Mouse (Mus musculus) neural tube, embryonic 11.5 days (tissue): Measurements from ENCODE around the gene Fam76a. TPM values are rescaled to one million over a fixed set of nuclear protein-coding genes. Genes with fewer than 3 reads are reported as not detected.
A peak's percentile ranks its signal among the peaks of the same experiment; 100 is the strongest.

Experiments used
- ATAC-seq: fragments of 200-750 bp; cut with Nextera tagmentation; 2 replicates; pipeline ENCODE4 v1.8.0; 2017; ENCODE audit warnings: moderate number of reproducible peaks, mild to moderate bottlenecking, moderate TSS enrichment, moderate library complexity; ENCODE audit not compliant: insufficient read depth, low FRiP score, low TSS enrichment
- DNase-seq: peaks from one replicate; pipeline ENCODE4 v3.0.0-alpha.2; 2015; ENCODE audit warnings: low spot score
- H3K27ac ChIP-seq: fragments of 300-500 bp; sonication (generic); 2 replicates; pipeline ENCODE4 v1.5.1; 2014; ENCODE audit warnings: low read depth, mild to moderate bottlenecking, low read length
- H3K27me3 ChIP-seq: fragments of 300-500 bp; sonication (generic); 2 replicates; pipeline ENCODE4 v1.6.1; 2014; ENCODE audit warnings: mild to moderate bottlenecking, low read length, mixed read lengths; ENCODE audit not compliant: control insufficient read depth, insufficient read depth
- H3K36me3 ChIP-seq: fragments of 300-500 bp; sonication (generic); 2 replicates; pipeline ENCODE4 v1.6.1; 2014; ENCODE audit warnings: mild to moderate bottlenecking, low read length, moderate library complexity, mixed read lengths; ENCODE audit not compliant: control insufficient read depth, insufficient read depth
- H3K4me1 ChIP-seq: fragments of 300-500 bp; sonication (generic); 2 replicates; pipeline ENCODE4 v1.6.1; 2014; ENCODE audit warnings: low read length, mixed read lengths; ENCODE audit not compliant: control insufficient read depth, insufficient read depth
- H3K4me2 ChIP-seq: fragments of 300-500 bp; sonication (generic); 2 replicates; pipeline ENCODE4 v1.6.1; 2014; ENCODE audit warnings: low read depth, mild to moderate bottlenecking, moderate library complexity
- H3K4me3 ChIP-seq: fragments of 300-500 bp; sonication (generic); 2 replicates; pipeline ENCODE4 v1.5.1; 2014; ENCODE audit warnings: low read depth, low read length
- H3K9ac ChIP-seq: fragments of 300-500 bp; sonication (generic); 2 replicates; pipeline ENCODE4 v1.6.1; 2014; ENCODE audit warnings: mild to moderate bottlenecking, low read length
- H3K9me3 ChIP-seq: fragments of 300-500 bp; sonication (generic); 2 replicates; pipeline ENCODE4 v1.6.1; 2016; ENCODE audit warnings: low read length; ENCODE audit not compliant: control insufficient read depth
- WGBS: fragments of 180-500 bp; shearing (Covaris S2); extraction: QIAGEN DNeasy Blood & Tissue Kit; methylation state at CpG from one replicate; pipeline ENCODE4 v1.1.7; 2014; 5-methylcytosine and 5-hydroxymethylcytosine counted together
- polyA plus RNA-seq: library from polyadenylated mRNA; unstranded; fragments of >200 nt; fragmentation: Nextera tagmentation; extraction: Ambion mirVana; gene quantifications from 2 replicates; pipeline ENCODE4 v1.2.1, GENCODE M21; 2014

Fam76a gene
- polyA plus RNA-seq, 1 experiment from 2014 or later, result 28.2 TPM

DNA sequence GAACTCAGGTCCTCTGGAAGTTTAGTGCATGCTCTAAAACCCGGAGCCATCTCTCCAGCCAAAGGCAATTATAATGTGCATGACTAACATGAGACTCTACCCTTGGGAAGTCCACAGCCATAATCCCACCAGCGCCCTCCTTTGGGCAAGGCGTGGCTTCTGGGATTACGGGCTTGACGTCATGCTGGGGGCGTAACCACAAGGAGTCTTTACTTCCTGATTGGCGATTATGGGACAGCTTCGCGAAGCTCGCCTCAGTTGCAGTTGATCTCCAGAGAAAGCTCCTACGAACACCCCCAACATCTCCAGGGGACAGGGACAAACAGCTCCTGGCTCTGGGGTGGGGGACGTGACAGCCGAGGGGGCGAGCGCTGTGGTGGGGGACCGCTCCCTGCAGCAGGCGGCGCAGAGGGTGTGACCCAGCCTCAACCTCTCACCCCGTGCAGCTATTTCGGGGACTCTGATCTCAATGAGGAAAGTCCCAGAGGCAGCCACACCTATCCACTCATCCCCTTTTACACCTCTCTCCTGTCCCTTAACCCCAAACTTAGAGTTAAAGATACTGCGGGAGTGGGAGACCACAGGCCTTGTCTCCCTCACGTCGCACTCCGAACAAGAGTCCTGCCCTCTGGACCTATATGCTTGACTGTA, 27.6 kb upstream of the Fam76a start:
- ATAC-seq (no peak), DNase-seq (peak; percentile 57)
- Histone ChIP-seq H3K27me3 (no peaks in the 10 kb centered on the region), H3K9me3 (no peaks in the 10 kb centered on the region), H3K4me1 (peaks cover 6% of the 10 kb centered on the region), H3K27ac (no peak overlapping the region), H3K4me2 (peak overlapping the region; percentile 32; the same call in 1 of the 2 replicates), H3K9ac (no peak overlapping the region), H3K36me3 (no peaks in the 10 kb centered on the region), H3K4me3 (no peak overlapping the region)
- WGBS, result 21% methylated on average over 24 of the region's 24 CpGs

DNA sequence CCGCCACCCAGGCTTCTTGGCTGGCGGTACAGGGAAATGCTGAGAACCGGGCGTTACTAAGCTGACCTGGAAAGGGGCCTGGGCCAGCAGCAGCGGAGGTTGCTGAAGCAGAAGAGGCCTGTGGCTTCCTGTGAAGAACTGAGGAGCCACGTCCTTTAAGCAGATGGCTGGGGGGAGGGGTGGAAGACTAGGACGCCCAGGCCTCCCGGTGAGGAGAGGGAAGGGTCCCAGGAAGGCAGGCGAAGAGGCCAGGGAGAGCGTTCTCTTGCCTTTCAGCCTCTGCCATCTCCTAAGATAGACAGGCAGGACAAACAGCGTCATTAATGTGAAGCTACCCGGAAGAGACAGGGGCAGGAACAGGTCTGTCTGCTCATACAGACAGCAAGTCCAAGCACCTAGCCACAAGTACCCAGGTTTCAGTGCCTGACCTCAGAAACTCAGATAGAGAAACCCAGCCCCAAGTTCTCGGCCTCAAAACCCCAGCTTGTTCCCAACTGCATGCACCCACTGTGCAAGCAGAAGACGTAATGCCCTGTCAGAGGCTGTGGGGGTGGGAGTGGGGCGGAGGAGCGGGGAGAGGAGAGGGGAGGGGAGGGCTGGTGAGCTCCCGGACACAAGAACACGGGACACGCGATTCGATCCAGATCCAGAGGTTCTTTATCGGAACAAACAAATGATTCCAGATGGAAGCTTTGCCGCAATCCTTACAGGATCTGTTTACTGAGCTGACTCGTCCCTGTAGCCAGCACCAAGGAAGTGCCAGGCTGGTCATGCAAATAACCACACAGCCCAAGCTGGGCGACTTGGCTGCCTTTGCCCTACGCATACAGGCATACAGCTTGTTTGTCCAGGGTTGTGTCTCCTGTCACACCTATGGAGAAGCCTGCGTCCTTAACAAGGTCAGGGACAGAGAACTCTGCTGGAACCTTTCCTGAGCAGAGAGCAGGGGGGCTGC, 24.0 kb upstream of the Fam76a start:
- Histone ChIP-seq H3K9me3 (no peaks in the 10 kb centered on the region), H3K36me3 (no peaks in the 10 kb centered on the region), H3K27ac (peak overlapping the region; percentile 15; the same call in 1 of the 2 replicates), H3K9ac (peak overlapping the region; percentile 44), H3K4me3 (0 out of 2 replicates have a peak overlapping the region, but pooled peaks have one; percentile 1), H3K27me3 (no peaks in the 10 kb centered on the region), H3K4me2 (peak overlapping the region; percentile 30), H3K4me1 (peaks cover 6% of the 10 kb centered on the region)
- WGBS, result 12% methylated on average over 27 of the region's 27 CpGs
- DNase-seq (peak; percentile 68), ATAC-seq (0 out of 2 replicates have a peak, but pooled peaks have one; percentile 31)

DNA sequence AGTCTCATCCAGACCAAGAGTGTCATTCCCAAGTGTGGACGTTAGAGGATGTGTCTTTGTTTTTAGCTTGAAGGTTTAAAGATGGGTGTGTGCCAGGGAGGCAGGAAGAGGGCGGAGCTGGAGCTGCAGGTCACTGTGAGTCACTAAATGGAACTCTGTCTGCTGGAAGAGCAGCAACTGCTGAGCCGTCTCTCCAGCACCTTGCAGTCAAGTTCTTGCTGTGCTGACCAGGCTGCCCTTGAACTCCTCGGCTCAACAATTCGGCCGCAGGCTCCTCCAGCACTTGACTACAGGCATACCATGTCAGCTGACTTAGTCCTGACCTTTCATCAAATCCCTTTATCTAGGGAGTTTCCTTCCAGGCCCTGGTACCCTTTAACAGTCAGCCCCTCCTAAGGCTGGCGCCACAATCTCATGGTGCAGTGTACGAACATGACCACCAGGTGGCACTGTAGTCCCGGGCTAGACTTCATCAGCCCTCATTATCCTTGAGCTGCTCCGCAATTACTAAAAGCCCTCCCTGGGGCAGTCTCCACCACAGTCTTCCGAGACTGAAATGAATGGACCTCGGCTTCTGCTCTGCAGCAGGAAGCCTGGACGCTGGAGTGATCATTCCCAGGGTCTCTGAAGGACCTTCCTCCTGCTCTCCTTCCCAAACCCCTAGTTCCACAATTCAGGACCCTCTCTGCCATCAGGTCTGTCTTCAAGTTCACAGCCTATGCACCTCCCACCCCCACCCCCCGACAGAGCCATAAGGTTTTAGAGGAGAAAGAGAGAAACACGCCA, 23.1 kb upstream of the Fam76a start:
- H3K27ac ChIP-seq, result peak overlapping the region; percentile 15; the same call in 1 of the 2 replicates
- peak; percentile 90 for DNase-seq

DNA sequence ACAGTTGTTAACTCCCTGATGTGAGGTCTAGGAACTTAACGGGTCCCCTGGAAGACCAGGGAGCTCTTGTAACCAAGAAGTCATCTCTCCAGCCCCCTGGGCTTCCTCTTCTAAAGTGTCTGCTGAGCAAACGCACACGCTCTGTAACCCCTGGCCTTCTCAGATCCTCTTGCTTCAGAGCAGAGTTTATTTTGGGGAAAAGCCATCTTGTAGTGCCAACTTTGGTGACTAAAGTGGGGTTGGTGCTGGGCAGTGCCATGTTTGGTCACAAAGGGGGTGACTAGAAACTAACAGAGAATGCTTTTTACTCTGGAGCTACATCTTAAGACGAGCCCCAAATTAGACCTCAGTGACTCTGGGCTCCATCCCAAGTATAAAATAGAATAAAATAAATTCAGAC, 22.4 kb upstream of the Fam76a start:
- Histone ChIP-seq H3K27me3 (no peaks in the 10 kb centered on the region), H3K9ac (no peak overlapping the region), H3K4me1 (peaks cover 6% of the 10 kb centered on the region), H3K36me3 (no peaks in the 10 kb centered on the region), H3K4me3 (no peak overlapping the region), H3K4me2 (no peak overlapping the region), H3K27ac (no peak overlapping the region), H3K9me3 (no peaks in the 10 kb centered on the region)
- DNase-seq, result no peak
- no peak for ATAC-seq
- WGBS, result 85% methylated on average over 4 of the region's 4 CpGs

More for the DNA sequence above, 23.1 kb upstream of the Fam76a start:
- Histone ChIP-seq H3K27me3 (no peaks in the 10 kb centered on the region), H3K4me2 (peak overlapping the region; percentile 30), H3K36me3 (no peaks in the 10 kb centered on the region), H3K9ac (peak overlapping the region; percentile 44), H3K4me1 (peaks cover 6% of the 10 kb centered on the region), H3K9me3 (no peaks in the 10 kb centered on the region), H3K4me3 (0 out of 2 replicates have a peak overlapping the region, but pooled peaks have one; percentile 1)
- ATAC-seq, result peak; percentile 53
- WGBS, result 5% methylated on average over 15 of the region's 15 CpGs

DNA sequence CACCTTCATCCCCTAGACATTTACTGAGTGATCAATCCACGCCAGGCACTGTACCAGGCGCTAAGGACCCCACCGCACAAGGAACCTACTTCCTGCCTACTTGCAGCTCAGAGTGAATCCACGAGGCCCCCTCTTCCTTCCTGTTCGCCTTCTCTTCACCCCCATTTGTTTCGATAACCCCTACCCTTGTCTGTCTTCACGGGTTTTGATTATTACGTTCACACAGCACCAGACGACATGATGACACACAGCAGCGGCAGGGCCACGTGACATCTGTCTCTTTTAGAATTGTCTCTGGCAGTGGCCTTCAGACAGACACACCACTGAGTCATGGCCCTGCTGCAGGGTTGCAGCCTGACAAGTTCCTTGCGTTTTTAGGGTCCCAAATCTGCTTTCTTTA, 21.7 kb upstream of the Fam76a start:
- Histone ChIP-seq H3K27me3 (no peaks in the 10 kb centered on the region), H3K9me3 (no peaks in the 10 kb centered on the region), H3K9ac (no peak overlapping the region), H3K4me3 (no peak overlapping the region), H3K4me1 (peaks cover 6% of the 10 kb centered on the region), H3K4me2 (no peak overlapping the region), H3K27ac (no peak overlapping the region), H3K36me3 (no peaks in the 10 kb centered on the region)
- no peak for DNase-seq
- no peak for ATAC-seq
- 85% methylated on average over 12 of the region's 12 CpGs for WGBS

DNA sequence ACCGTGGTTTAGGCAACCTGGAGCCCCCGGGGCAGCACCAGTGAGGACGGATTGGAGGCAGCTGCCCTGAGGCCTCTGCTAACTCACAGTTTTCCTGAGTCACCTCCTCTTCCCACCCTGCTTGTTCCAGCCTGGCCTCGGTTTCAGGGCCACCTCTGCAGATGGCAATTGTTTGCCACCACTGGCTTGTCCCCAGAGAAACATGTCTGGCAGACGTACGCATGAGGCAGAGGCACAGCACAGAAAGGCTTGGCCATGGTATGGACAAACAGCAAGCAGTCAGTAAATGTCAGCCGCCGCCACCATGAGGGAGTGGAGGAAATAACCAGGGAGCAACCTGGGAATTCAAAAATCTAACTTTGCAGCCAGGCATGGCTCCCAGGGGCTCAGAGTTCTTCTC, 20.7 kb upstream of the Fam76a start:
- Histone ChIP-seq H3K9me3 (no peaks in the 10 kb centered on the region), H3K27ac (no peak overlapping the region), H3K36me3 (no peaks in the 10 kb centered on the region), H3K4me3 (no peak overlapping the region), H3K4me2 (no peak overlapping the region), H3K27me3 (no peaks in the 10 kb centered on the region), H3K9ac (no peak overlapping the region), H3K4me1 (peaks cover 10% of the 10 kb centered on the region)
- 71% methylated on average over 8 of the region's 8 CpGs for WGBS
- DNase-seq (no peak), ATAC-seq (no peak)

DNA sequence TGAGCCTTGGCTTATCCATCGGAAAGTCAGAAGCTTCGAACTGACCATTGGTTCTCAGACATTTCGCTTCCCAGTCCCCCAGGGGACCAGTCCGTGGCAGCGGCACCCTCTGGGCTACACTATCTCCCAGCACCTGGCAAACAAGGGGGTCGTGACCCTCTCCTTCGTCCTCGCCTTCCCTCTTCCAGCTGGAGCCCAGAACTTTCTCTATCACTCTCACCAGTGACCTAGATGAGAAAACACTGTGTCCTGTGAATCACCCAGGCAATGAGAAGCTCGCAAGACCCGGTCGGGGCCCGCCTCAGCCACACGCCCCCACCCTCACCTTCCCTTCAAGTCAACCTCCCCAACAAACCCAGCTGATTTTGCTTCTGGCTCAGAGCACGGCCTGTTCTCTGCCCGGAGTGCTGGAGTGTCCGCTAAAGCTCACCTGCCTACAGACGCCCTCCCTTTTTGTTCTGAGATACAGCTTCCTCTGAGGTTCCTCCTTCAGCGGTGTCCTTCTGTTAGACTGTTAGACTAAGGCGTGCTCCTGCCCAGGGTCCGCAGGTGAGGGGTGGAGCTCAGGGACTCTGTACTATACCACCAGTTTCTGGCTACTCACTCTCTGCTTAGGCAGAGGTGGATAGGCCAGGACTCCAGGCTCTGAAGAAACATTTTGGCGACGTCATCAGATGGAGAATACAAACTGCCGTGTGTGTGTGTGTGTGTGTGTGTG, 18.8 kb upstream of the Fam76a start:
- no peak overlapping the region for H3K4me3 ChIP-seq
- no peak overlapping the region for H3K9ac ChIP-seq
- H3K4me1 ChIP-seq, result peaks cover 8% of the 10 kb centered on the region
- DNase-seq (no peak), ATAC-seq (no peak)
- WGBS, result 56% methylated on average over 23 of the region's 23 CpGs
- no peak overlapping the region for H3K27ac ChIP-seq
- H3K9me3 ChIP-seq, result no peaks in the 10 kb centered on the region
- H3K4me2 ChIP-seq, result no peak overlapping the region
- no peaks in the 10 kb centered on the region for H3K36me3 ChIP-seq
- H3K27me3 ChIP-seq, result no peaks in the 10 kb centered on the region
